Mouse (Mus musculus): ENCODE results near the gene Rtp2. TPM values are rescaled to one million over a fixed set of nuclear protein-coding genes. Genes with fewer than 3 reads are reported as not detected.

Gene Rtp2
- polyA plus RNA-seq, 1 experiment, result not detected

DNA sequence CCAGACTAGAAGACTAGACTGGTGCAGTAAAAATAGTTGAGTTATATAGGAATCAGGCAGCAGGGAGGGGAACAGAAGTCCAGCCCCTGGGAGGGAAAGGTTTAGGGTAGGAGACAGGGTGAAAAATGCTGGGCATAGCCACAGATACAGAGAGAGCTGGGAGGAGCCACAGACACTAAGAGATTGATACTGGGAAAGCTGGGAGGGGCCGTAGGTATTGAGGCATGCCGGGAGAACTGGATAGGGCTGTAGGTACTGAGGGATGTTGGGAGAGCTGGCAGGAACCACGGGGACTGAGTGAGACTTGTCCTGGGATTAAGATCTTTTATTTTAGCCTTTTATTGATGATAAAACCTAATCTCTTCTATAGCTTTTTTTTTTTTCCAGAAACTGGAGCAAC, 18.8 kb downstream of the Rtp2 start:
- no peak for TF ChIP-seq GATA1 (IDR thresholded peaks at IDR 0.05; ENCODE audit: low read length)

DNA sequence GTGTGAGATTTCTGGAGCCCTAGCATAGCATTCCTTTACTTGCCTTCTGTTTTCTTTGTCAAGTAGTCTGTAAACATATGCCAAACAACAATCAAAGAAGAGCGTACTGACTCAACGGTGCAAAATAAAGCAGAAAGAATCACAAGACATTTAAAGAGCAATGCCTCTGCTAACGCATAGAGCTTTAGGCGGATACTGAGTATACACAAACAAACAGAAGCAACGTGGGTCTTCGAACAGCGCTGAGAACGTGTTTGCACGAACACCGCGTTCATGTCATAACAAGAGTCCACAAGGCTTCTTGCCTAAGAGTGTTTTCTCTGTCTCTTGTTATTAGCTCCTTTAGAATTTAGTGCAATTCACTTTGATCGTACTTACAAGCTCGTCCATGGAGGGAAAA, 19.5 kb downstream of the Rtp2 start:
- TF ChIP-seq GATA1 (IDR thresholded peaks at IDR 0.05; ENCODE audit: low read length), result no peak

DNA sequence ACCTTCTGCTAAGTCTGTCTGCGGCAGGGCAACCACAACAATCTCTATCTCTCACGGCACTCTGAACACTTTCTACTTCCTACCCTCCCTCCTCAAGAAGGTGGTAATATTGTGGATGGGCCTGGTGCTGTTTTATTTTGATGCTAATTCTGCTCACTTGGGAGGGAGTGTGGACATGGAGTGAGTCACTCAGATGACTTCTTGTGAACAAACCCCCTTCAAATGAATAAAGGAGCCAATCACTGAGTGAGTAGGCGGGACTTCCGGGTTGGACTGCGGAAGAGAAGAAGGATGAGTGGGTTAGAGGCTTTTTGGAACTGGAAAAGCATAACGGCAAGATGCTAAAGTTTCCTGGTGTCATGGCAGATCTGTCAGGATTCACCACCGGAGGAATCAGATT, 30.8 kb downstream of the Rtp2 start:
- no peak for TF ChIP-seq GATA1 (IDR thresholded peaks at IDR 0.05; ENCODE audit: low read length)

DNA sequence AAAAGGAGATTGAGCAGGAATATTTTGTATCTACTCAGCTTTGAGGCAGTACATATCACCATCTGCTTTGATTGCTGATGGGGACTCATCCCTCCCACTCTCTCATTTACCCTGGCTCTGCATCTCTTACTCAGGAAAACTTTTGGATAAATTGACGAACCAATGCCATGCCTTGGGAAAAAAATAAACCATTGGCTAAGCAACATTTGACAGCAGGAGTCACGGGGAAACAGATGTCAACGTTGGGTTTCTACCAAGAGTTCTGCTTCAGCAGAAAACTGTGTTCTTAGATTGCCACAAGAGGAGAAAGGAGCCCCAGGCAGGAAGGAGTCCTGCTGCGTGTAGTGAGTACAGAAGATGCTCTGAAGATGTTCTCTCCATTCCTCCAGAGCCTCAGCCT, 32.1 kb downstream of the Rtp2 start:
- no peak for TF ChIP-seq GATA1 (IDR thresholded peaks at IDR 0.05; ENCODE audit: low read length)

DNA sequence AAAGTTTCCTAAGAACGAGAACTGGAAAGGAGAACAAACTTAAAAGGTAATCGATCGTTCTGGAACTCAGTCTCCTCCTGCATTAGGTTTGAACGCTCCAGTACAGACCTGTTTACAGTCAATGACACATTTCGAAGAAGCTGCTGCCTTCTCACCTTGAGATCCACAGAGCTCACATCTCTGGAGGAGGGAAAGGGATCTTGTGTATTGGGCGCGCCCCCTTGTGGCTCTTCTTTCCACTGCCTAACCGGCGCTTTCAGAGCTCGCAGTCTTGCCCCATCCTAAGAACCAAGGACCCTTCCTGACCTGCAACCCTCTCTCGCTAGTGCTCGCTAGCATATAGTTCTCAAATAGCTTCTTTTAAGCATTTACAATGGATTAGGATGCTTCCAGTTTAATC, 33.4 kb downstream of the Rtp2 start:
- TF ChIP-seq GATA1 (IDR thresholded peaks at IDR 0.05; ENCODE audit: low read length), result no peak

DNA sequence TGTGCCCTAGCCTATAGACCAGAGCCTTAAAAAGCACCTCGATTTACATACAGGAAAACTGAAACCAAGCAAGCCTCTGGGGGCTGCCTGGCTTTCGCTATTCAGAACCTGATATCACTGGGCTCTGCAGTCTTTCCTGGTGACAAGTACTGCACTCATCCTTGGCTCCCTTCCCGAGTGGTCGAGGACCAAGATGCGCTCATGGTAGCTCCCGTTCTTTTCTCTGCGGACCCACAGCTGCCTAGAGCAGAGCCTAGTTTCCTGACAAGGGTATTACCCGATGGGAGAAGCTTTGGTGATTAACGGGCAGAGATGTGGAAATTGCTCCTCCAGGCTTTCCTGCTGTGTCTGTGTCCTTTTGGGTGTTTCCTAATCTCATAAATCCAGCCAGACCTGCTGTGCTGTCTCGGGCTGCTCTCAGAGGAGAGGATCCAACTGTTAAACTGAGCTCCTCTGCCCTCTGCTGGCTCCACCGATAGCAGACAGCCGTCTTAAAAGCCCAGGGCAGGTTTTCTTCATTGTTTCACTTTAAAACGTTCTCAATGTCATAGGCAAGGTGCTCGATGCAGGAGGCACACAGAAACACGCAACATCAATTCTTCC, 34.1 kb downstream of the Rtp2 start:
- no peak for TF ChIP-seq GATA1 (IDR thresholded peaks at IDR 0.05; ENCODE audit: low read length)

DNA sequence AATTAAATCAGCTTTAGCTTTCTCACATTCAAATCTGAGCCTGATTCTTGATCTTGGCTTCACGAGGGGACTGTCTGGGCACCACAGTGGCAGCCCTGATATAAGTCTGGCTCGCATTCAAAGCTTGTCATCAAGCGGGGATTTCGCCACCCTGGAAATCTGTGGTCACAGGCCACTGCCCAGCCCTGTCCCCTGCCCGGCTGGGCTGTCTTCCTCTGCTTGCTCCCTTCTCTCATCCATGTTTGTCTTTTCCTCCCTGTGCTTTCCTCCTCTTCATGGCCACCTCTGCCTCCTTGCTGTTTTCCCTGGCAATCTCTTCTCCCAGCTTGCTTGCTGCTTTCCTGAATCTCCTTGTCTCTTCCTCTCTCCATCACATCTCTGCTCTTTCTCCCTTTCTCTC, 34.7 kb downstream of the Rtp2 start:
- TF ChIP-seq GATA1 (IDR thresholded peaks at IDR 0.05; ENCODE audit: low read length), result no peak

DNA sequence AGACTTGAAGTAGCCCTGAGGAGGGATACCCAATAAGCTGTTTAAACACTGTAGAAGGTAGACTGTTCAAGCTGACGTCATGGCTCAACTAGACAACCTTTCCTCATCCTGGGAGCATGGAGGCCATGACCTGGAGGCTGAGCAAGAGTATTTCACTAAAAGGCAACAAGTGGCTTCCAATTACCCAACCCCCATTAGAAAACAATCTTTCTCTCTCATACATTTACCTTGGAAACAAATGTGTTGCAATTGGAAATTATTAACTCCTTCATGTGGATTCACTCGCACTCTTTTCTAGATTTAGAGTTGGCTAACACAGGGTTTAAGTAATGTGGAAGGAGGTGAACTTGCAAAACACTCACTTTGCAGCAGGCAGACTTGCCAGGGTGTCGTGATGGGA, 37.1 kb downstream of the Rtp2 start:
- TF ChIP-seq GATA1 (IDR thresholded peaks at IDR 0.05; ENCODE audit: low read length), result no peak

DNA sequence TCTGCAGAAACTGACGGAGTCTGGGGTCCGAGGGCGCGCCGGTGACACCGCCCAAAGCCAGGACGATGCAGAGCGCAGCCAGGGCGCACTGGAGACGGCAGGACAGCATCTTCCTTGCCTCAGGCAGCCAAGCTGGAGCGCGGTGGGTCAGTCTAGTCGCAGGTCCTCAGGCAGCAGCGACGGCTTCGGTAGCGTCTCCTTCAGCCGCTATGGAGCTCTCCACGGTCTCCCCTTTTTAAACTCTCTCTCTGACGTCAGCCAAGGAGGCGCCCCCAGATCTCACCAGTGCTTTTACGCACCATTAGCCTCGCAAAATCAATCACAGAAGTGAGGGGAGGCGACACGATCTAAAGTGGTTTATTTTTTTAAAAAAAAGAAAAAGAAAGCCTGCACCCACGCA, 41.6 kb downstream of the Rtp2 start, which contains the start of gene Sst:
TSS of gene Sst (minus strand) at position 323 of the 400 bp plus-strand sequence.
- TF ChIP-seq GATA1 (IDR thresholded peaks at IDR 0.05; ENCODE audit: low read length), result no peak

DNA sequence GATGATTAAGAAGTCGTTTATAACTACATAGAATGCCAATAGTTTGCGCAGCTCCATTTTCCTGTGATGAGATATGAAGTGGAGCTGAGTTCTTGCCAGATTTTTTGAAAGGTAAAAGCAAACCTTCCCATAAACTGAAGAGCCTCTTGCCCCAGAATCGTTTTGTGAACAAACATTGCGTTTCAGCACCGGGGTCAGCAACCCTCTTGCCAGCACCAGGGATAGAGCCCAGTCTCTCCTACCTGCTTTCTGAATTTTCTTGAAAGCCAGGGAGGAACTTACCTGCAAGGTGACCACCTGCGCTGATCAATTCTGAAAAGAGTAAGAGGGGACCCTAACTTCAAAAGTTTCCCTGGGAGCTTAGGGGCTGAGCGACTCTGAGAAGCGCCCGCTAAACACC, 42.0 kb downstream of the Rtp2 start:
- no peak for TF ChIP-seq GATA1 (IDR thresholded peaks at IDR 0.05; ENCODE audit: low read length)

DNA sequence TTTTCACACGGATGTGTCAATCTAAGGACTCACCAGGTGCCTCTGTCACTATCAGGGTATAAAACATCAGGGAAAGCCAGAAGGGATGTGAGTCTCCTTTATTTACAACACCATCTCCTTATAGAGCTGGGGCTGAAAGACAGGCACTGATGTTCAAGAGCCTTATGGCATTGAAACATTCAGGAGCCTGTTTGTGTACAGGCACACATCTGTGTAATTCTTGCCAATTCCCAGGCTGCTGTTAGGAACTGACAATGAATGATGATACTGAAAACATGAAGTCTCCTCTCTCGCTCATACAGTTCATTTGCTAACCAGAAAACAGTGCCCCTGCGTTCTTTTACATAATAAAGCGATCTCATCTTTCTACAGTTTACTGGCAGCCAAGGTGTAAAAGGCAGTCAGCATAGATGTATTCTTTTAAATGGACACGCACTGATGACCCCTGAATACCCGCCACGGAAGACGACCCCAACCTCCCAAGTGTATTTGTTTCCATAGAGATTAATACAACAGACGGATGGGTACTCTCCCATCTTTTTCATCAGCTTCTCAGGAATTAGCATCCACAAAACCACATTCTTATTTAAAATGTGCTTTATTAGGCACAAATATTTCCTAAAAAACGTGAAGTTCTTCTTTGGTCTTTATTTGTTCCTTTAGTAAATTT, 44.1 kb downstream of the Rtp2 start:
- TF ChIP-seq GATA1 (IDR thresholded peaks at IDR 0.05; ENCODE audit: low read length), result no peak

DNA sequence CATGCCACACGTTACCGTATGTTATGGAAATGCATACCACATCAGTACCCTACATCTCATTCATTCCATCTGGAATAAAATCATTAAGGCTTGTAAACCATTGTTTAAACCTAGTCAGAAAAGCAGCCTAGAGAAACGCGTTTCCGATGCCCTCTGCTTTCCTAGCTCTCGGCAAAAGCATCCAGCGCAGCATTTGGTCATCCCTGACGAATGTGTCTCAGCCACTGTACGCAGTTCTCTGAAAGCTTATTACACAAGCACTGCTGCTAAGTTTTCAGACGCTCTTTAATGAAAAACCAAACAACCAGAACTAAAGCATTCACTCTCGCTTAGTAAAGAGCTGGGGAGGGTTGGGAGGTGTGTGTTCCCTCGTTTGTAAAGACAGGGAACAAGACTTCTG, 47.1 kb downstream of the Rtp2 start:
- TF ChIP-seq GATA1 (IDR thresholded peaks at IDR 0.05; ENCODE audit: low read length), result no peak

Other genes starting within 250 kb of the Rtp2 start
- not detected in 2 replicates for gene Sst, start 41.4 kb downstream of the Rtp2 start, polyA plus RNA-seq (2012)
- gene Gm37419, start 56.1 kb upstream of the Rtp2 start, polyA plus RNA-seq (2012), result not detected in 2 replicates
- gene Bcl6, start 56.5 kb upstream of the Rtp2 start, polyA plus RNA-seq (2012), result not detected in 2 replicates